Mouse (Mus musculus): ENCODE data around the gene Capza1.
"Not testable (repeated sequence)": the region's sequence is repeated elsewhere in the genome, so short reads cannot be mapped to it uniquely, and the experiment has no call there.

GRCm38 (mm10) chr3:104866674-104867073 lies 2.4 kb upstream of the Capza1 start:
- not testable (repeated sequence) for TF ChIP-seq POLR2A (IDR thresholded peaks at IDR 0.05; ENCODE audit: low read depth, low read length); CTCF (IDR thresholded peaks at IDR 0.05; ENCODE audit: extremely low read depth, insufficient read length, insufficient replicate concordance, low read depth, low read length)
